Mouse (Mus musculus): ENCODE results near the gene Ormdl3. TPM values are rescaled to one million over a fixed set of nuclear protein-coding genes. Genes with fewer than 3 reads are reported as not detected.

The Ormdl3 gene
- polyA plus RNA-seq, 1 experiment from 2014 or later = 14.5 TPM

Other genes with a start within 250 kb of the Ormdl3 start
- gene Ppp1r1b, start 239.0 kb downstream of the Ormdl3 start, polyA plus RNA-seq (2014; fragmentation: Nextera tagmentation; extraction: Ambion mirVana) = 1.3 and 2.4 TPM in 2 replicates
- gene Stard3, start 229.0 kb downstream of the Ormdl3 start, polyA plus RNA-seq (2014; fragmentation: Nextera tagmentation; extraction: Ambion mirVana) = 28.0 and 35.6 TPM in 2 replicates
- gene Tcap, start 203.6 kb downstream of the Ormdl3 start, polyA plus RNA-seq (2014; fragmentation: Nextera tagmentation; extraction: Ambion mirVana) = 0.29 and 0.39 TPM in 2 replicates
- 1.8 and 2.6 TPM in 2 replicates for gene Pnmt, start 200.9 kb downstream of the Ormdl3 start, polyA plus RNA-seq (2014; fragmentation: Nextera tagmentation; extraction: Ambion mirVana)
- gene Pgap3, start 186.9 kb downstream of the Ormdl3 start, polyA plus RNA-seq (2014; fragmentation: Nextera tagmentation; extraction: Ambion mirVana) = 5.8 and 6.2 TPM in 2 replicates
- 5.9 and 9.1 TPM in 2 replicates for gene Erbb2, start 174.9 kb downstream of the Ormdl3 start, polyA plus RNA-seq (2014; fragmentation: Nextera tagmentation; extraction: Ambion mirVana)
- 234 and 247 TPM in 2 replicates for gene Mien1, start 148.4 kb downstream of the Ormdl3 start, polyA plus RNA-seq (2014; fragmentation: Nextera tagmentation; extraction: Ambion mirVana)
- gene Grb7, start 141.0 kb downstream of the Ormdl3 start, polyA plus RNA-seq (2014; fragmentation: Nextera tagmentation; extraction: Ambion mirVana) = 0.86 and 0.97 TPM in 2 replicates
- 0.20 and 0.22 TPM in 2 replicates for gene Ikzf3, start 41.3 kb downstream of the Ormdl3 start, polyA plus RNA-seq (2014; fragmentation: Nextera tagmentation; extraction: Ambion mirVana)
- gene Zpbp2, start 36.3 kb downstream of the Ormdl3 start, polyA plus RNA-seq (2014; fragmentation: Nextera tagmentation; extraction: Ambion mirVana) = not detected in 2 replicates
- not detected in 2 replicates for gene Lrrc3c, start 10.9 kb upstream of the Ormdl3 start, polyA plus RNA-seq (2014; fragmentation: Nextera tagmentation; extraction: Ambion mirVana)
- gene Gm12355, start 38.3 kb upstream of the Ormdl3 start, polyA plus RNA-seq (2014; fragmentation: Nextera tagmentation; extraction: Ambion mirVana) = 0.37 and 0.76 TPM in 2 replicates
- not detected in 2 replicates for gene Gsdma3, start 39.0 kb upstream of the Ormdl3 start, polyA plus RNA-seq (2014; fragmentation: Nextera tagmentation; extraction: Ambion mirVana)
- gene Gsdma2, start 59.4 kb upstream of the Ormdl3 start, polyA plus RNA-seq (2014; fragmentation: Nextera tagmentation; extraction: Ambion mirVana) = not detected in 2 replicates
- gene Gsdma, start 77.0 kb upstream of the Ormdl3 start, polyA plus RNA-seq (2014; fragmentation: Nextera tagmentation; extraction: Ambion mirVana) = not detected in 2 replicates
- 117 and 124 TPM in 2 replicates for gene Psmd3, start 95.2 kb upstream of the Ormdl3 start, polyA plus RNA-seq (2014; fragmentation: Nextera tagmentation; extraction: Ambion mirVana)
- not detected in 2 replicates for gene Csf3, start 113.9 kb upstream of the Ormdl3 start, polyA plus RNA-seq (2014; fragmentation: Nextera tagmentation; extraction: Ambion mirVana)
- gene Med24, start 142.1 kb upstream of the Ormdl3 start, polyA plus RNA-seq (2014; fragmentation: Nextera tagmentation; extraction: Ambion mirVana) = 52.3 and 59.4 TPM in 2 replicates
- 148 and 186 TPM in 2 replicates for gene Thra, start 153.3 kb upstream of the Ormdl3 start, polyA plus RNA-seq (2014; fragmentation: Nextera tagmentation; extraction: Ambion mirVana)
- 3.8 and 3.9 TPM in 2 replicates for gene Nr1d1, start 188.0 kb upstream of the Ormdl3 start, polyA plus RNA-seq (2014; fragmentation: Nextera tagmentation; extraction: Ambion mirVana)
- 24.2 and 26.9 TPM in 2 replicates for gene Msl1, start 208.1 kb upstream of the Ormdl3 start, polyA plus RNA-seq (2014; fragmentation: Nextera tagmentation; extraction: Ambion mirVana)
- 47.9 and 54.1 TPM in 2 replicates for gene Casc3, start 217.5 kb upstream of the Ormdl3 start, polyA plus RNA-seq (2014; fragmentation: Nextera tagmentation; extraction: Ambion mirVana)
- 13.9 and 18.6 TPM in 2 replicates for gene Rapgefl1, start 249.4 kb upstream of the Ormdl3 start, polyA plus RNA-seq (2014; fragmentation: Nextera tagmentation; extraction: Ambion mirVana)